14 mouse cellular contexts compared by ENCODE assay signal in genomic region chr11:16907517-16908129, GRCm38 (mm10). TPM values are rescaled to one million over a fixed set of nuclear protein-coding genes. Genes with fewer than 3 reads are reported as not detected.
A peak's percentile ranks its signal among the peaks of the same experiment; 100 is the strongest.
DNase-seq lines count a peak whose midpoint lies in the region; ATAC-seq lines count a peak whose summit lies in the region.
"Had no signal": no experiment of that assay in that cellular context is flagged by ENCODE, and none has a peak within 500 bp of the region (broad histone marks: within the 10 kb centered on the region; RNA-seq: fewer than 3 reads in every experiment).

No protein-coding gene starts in this region.

- DNase-seq in adrenal gland, postnatal 14 days = peak; percentile 18
- no peak for DNase-seq in adrenal gland, adult 8-10 months
- DNase-seq in Muller cell, postnatal 12 days (ENCODE audit: inconsistent ontology term) = peak; percentile 39
- DNase-seq in kidney, adult 9 months = peak; percentile 26
- no peak for DNase-seq in cerebellum, postnatal 10 days
- no peak for DNase-seq in thymus, postnatal 25 days
- DNase-seq in layer of hippocampus, postnatal 14 days (ENCODE audit: low spot score in 2 of 2) = no peak
- DNase-seq: cerebellum, postnatal 36 days; gastrocnemius, postnatal 25 days; heart, postnatal 14 days; midbrain, embryonic 14.5 days; right cerebral cortex, postnatal 25 days had no signal

- ATAC-seq in megakaryocyte, adult 5-6 weeks (ENCODE audit: poor library complexity, severe bottlenecking) = peak; percentile 62
- ATAC-seq: hindbrain, embryonic 16.5 days had no signal

RNA-seq across cellular contexts. Expression of gene Fbxo48, which starts 43.6 kb away (rescaled TPM):
- total RNA-seq in adrenal gland, postnatal 14 days (2021) = 0.56 and 2.1 TPM in 2 replicates
- under 1 TPM; 0.12 to 0.75 (median 0.35) TPM for total RNA-seq in adrenal gland, adult 8-10 months (2022)
- 10.6 and 11.4 TPM in 2 replicates for total RNA-seq in megakaryocyte, adult 5-6 weeks (2015)
- 11.3 and 12.2 TPM in 2 replicates for total RNA-seq in megakaryocyte, adult 5-6 weeks (2017)
- total RNA-seq in layer of hippocampus, postnatal 14 days (2021) = 1 to 10 TPM in 1 of 2 experiments, under 1 TPM in 1; 0.57 to 1.3 TPM

Comparison
In these comparisons a context has a peak if more than half of its experiments do, and no peak if none do; other contexts are left out.
1. DNase-seq: peak in adrenal gland, postnatal 14 days (single experiment), Muller cell, postnatal 12 days (single experiment) and kidney, adult 9 months (single experiment); none in adrenal gland, adult 8-10 months (single experiment), cerebellum, postnatal 10 days (0 of 2), thymus, postnatal 25 days (single experiment) and layer of hippocampus, postnatal 14 days (0 of 2).